Mouse (Mus musculus) liver, embryonic 14.5 days (tissue): ENCODE measurements around the gene Gm17662. TPM values are rescaled to one million over a fixed set of nuclear protein-coding genes. Genes with fewer than 3 reads are reported as not detected.

Source experiments
- ATAC-seq: fragments of 200-750 bp; cut with Nextera tagmentation; 2 replicates; pipeline ENCODE4 v1.8.0; 2017; ENCODE audit warnings: moderate number of reproducible peaks, mild to moderate bottlenecking, moderate library complexity; ENCODE audit not compliant: insufficient read depth
- DNase-seq, 3 experiments: peaks; one replicate each; pipeline ENCODE4 v3.0.0-alpha.2; 2012 to 2013; ENCODE audit warnings: low read depth in 3 of 3, low spot score in 3 of 3
- H3K27ac ChIP-seq: fragments of 300-500 bp; sonication (generic); 2 replicates; pipeline ENCODE4 v1.5.1; 2014; ENCODE audit warnings: moderate library complexity, mild to moderate bottlenecking, control low read depth, inconsistent platforms
- H3K27me3 ChIP-seq: fragments of 300-500 bp; sonication (generic); 2 replicates; pipeline ENCODE4 v1.6.1; 2014; ENCODE audit warnings: mild to moderate bottlenecking, low read length, moderate library complexity; ENCODE audit not compliant: control insufficient read depth, insufficient read depth
- H3K36me3 ChIP-seq: fragments of 300-500 bp; sonication (generic); replicated peaks from 2 replicates; pipeline ENCODE4 v1.6.1; 2014; ENCODE audit warnings: low read depth; ENCODE audit not compliant: control insufficient read depth, insufficient read depth
- H3K4me1 ChIP-seq, 2 experiments: fragments of 200-500 bp in 1 of 2; fragments of 300-500 bp in 1 of 2; sonication (generic) in 1 of 2; replicated peaks; 2 replicates each; pipeline ENCODE4 v1.6.1; 2012 to 2014; ENCODE audit warnings: antibody characterized with exemption in 1 of 2, inconsistent platforms in 1 of 2, low read length in 1 of 2; ENCODE audit not compliant: control insufficient read depth in 2 of 2, insufficient read depth in 2 of 2
- H3K4me2 ChIP-seq: fragments of 300-500 bp; sonication (generic); 2 replicates; pipeline ENCODE4 v1.6.1; 2014; ENCODE audit warnings: low read depth, mild to moderate bottlenecking, control low read depth, moderate library complexity
- H3K4me3 ChIP-seq, 2 experiments: fragments of 200-500 bp in 1 of 2; fragments of 300-500 bp in 1 of 2; sonication (generic) in 1 of 2; 2 replicates each; pipeline ENCODE4 v1.5.1; 2012 to 2014; ENCODE audit warnings: low read depth in 2 of 2, low read length in 2 of 2, mild to moderate bottlenecking in 2 of 2, control low read depth in 1 of 2, inconsistent platforms in 1 of 2, moderate library complexity in 1 of 2; ENCODE audit not compliant: insufficient read depth in 1 of 2
- H3K9ac ChIP-seq: fragments of 300-500 bp; sonication (generic); replicated peaks from 2 replicates; pipeline ENCODE4 v1.6.1; 2014; ENCODE audit warnings: mild to moderate bottlenecking, control low read depth, moderate library complexity
- H3K9me3 ChIP-seq: fragments of 300-500 bp; sonication (generic); 2 replicates; pipeline ENCODE4 v1.6.1; 2016; ENCODE audit warnings: low read length, mixed read lengths; ENCODE audit not compliant: control insufficient read depth
- CTCF ChIP-seq: IDR thresholded peaks from 2 replicates; pipeline ENCODE4 v1.5.1; 2016; ENCODE audit warnings: antibody characterized with exemption, low read depth, control low read depth
- EP300 ChIP-seq: IDR thresholded peaks from 2 replicates; pipeline ENCODE4 v1.6.1; 2016; ENCODE audit warnings: antibody characterized with exemption, low read depth
- WGBS: fragments of 180-500 bp; shearing (Covaris S2); extraction: QIAGEN DNeasy Blood & Tissue Kit; methylation state at CpG from one replicate; pipeline ENCODE4 v1.1.7; 2014; ENCODE audit not compliant: insufficient replicate concordance; 5-methylcytosine and 5-hydroxymethylcytosine counted together
- polyA plus RNA-seq, 2 experiments: library from polyadenylated mRNA; depleted of rRNA in 1 of 2; stranded (reverse) in 1 of 2; unstranded in 1 of 2; fragments of >200 nt; fragmentation: Nextera tagmentation in 1 of 2; extraction: Ambion mirVana in 1 of 2; gene quantifications; 2 replicates each; pipeline versions ENCODE4 v1.2.1 to v1.2.3; 2012 to 2014

The Gm17662 gene
- polyA plus RNA-seq, 2 experiments, result not detected

GRCm38 (mm10) chr4:104835096-104835495 is 22.0 kb upstream of the Gm17662 start:
- no peak overlapping the region for H3K27ac ChIP-seq
- H3K9ac ChIP-seq, result no peak overlapping the region
- 50% methylated on average over 5 of the region's 5 CpGs for WGBS
- H3K36me3 ChIP-seq, result no peaks in the 10 kb centered on the region
- H3K4me3 ChIP-seq, result no peak overlapping the region
- no peaks in the 10 kb centered on the region for H3K27me3 ChIP-seq
- H3K4me2 ChIP-seq, result no peak overlapping the region
- ATAC-seq (no peak), DNase-seq (no peak)
- no peak for TF ChIP-seq EP300
- TF ChIP-seq CTCF, result no peak
- H3K9me3 ChIP-seq, result no peaks in the 10 kb centered on the region
- no peaks in the 10 kb centered on the region for H3K4me1 ChIP-seq

- DNase-seq (no peak), ATAC-seq (no peak)
- H3K36me3 ChIP-seq, result no peaks in the 10 kb centered on the region
- no peak overlapping the region for H3K9ac ChIP-seq
- 50% methylated on average over 2 of the region's 2 CpGs for WGBS
- H3K27ac ChIP-seq, result no peak overlapping the region
- no peak overlapping the region for H3K4me2 ChIP-seq
- no peaks in the 10 kb centered on the region for H3K9me3 ChIP-seq
- TF ChIP-seq CTCF (no peak), EP300 (no peak)
- H3K4me3 ChIP-seq, result no peak overlapping the region
- H3K27me3 ChIP-seq, result no peaks in the 10 kb centered on the region
- H3K4me1 ChIP-seq, result no peaks in the 10 kb centered on the region
Observed at GRCm38 (mm10) chr4:104838342-104838741, 18.8 kb upstream of the Gm17662 start.

- ATAC-seq (no peak), DNase-seq (no peak)
- Histone ChIP-seq H3K4me3 (no peak overlapping the region), H3K4me1 (no peaks in the 10 kb centered on the region), H3K9ac (no peak overlapping the region), H3K4me2 (no peak overlapping the region), H3K9me3 (no peaks in the 10 kb centered on the region), H3K27me3 (no peaks in the 10 kb centered on the region), H3K36me3 (no peaks in the 10 kb centered on the region), H3K27ac (no peak overlapping the region)
- TF ChIP-seq EP300 (no peak), CTCF (no peak)
- WGBS, result 71% methylated on average over 5 of the region's 5 CpGs
Observed at GRCm38 (mm10) chr4:104842204-104842603, 14.9 kb upstream of the Gm17662 start.

GRCm38 (mm10) chr4:104843546-104843945 is 13.6 kb upstream of the Gm17662 start:
- TF ChIP-seq EP300 (no peak), CTCF (no peak)
- no peaks in the 10 kb centered on the region for H3K36me3 ChIP-seq
- H3K27ac ChIP-seq, result no peak overlapping the region
- no peak overlapping the region for H3K4me2 ChIP-seq
- no peak overlapping the region for H3K9ac ChIP-seq
- no peaks in the 10 kb centered on the region for H3K9me3 ChIP-seq
- ATAC-seq (no peak), DNase-seq (no peak)
- H3K27me3 ChIP-seq, result no peaks in the 10 kb centered on the region
- no peak overlapping the region for H3K4me3 ChIP-seq
- no peaks in the 10 kb centered on the region for H3K4me1 ChIP-seq
- 59% methylated on average over 4 of the region's 4 CpGs for WGBS

GRCm38 (mm10) chr4:104855216-104855615 is 1.9 kb upstream of the Gm17662 start:
- no peaks in the 10 kb centered on the region for H3K27me3 ChIP-seq
- no peak for DNase-seq
- 60% methylated on average over 2 of the region's 2 CpGs for WGBS
- ATAC-seq, result no peak
- H3K4me3 ChIP-seq, result no peak overlapping the region
- no peak overlapping the region for H3K27ac ChIP-seq
- H3K4me2 ChIP-seq, result no peak overlapping the region
- H3K9ac ChIP-seq, result no peak overlapping the region
- no peaks in the 10 kb centered on the region for H3K4me1 ChIP-seq
- no peak for TF ChIP-seq CTCF
- TF ChIP-seq EP300, result no peak
- no peaks in the 10 kb centered on the region for H3K9me3 ChIP-seq
- H3K36me3 ChIP-seq, result no peaks in the 10 kb centered on the region

- Histone ChIP-seq H3K36me3 (no peaks in the 10 kb centered on the region), H3K27me3 (no peaks in the 10 kb centered on the region), H3K4me2 (no peak overlapping the region), H3K9ac (no peak overlapping the region), H3K4me3 (no peak overlapping the region), H3K9me3 (no peaks in the 10 kb centered on the region), H3K27ac (no peak overlapping the region), H3K4me1 (no peaks in the 10 kb centered on the region)
- no peak for DNase-seq
- no peak for ATAC-seq
- 38% methylated on average over 4 of the region's 4 CpGs for WGBS
- no peak for TF ChIP-seq CTCF
- TF ChIP-seq EP300, result no peak
Observed at GRCm38 (mm10) chr4:104857823-104858222, 694 bp downstream of the Gm17662 start.
